Comparison of ENCODE assay signal across 14 mouse cellular contexts in the genomic region with DNA sequence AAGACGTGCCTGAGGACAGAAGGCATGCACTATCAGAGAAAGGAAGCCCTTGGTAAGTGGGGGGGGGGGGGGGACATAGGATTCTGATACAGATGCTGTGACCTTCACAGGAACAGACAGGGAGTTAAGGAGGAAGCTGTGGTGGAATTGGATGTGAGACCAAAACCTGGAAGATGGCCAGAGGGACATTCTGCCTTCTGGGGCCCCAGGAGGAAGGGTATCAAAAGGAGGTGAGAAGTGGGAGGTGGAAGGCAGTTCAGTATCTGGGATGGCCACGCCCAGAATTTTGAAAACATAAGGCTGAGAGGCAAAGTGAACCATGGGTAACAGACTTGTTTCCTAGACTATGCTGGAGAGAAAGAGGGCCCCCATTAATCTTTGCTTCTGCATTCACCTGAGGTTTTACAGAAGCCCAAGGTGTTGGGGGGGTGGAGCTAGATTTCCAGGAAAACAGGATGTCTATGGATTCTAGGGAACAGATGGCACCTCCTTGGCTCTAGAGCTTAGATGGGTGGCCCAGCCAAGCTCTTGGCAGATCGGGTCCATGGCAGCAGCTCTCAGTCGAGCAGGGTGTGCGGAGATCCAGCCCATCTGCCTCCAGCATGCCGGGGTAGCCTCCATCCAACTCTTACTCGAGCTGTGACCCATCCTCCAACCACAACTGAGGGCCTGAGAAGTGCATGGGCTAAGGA. TPM values are rescaled to one million over a fixed set of nuclear protein-coding genes. Genes with fewer than 3 reads are reported as not detected.
A peak's percentile ranks its signal among the peaks of the same experiment; 100 is the strongest.
DNase-seq lines count a peak whose midpoint lies in the region; ATAC-seq and TF ChIP-seq lines count a peak whose summit lies in the region.
"Had no signal": no experiment of that assay in that cellular context is flagged by ENCODE, and none has a peak within 500 bp of the region (broad histone marks: within the 10 kb centered on the region; RNA-seq: fewer than 3 reads in every experiment).

No protein-coding gene starts in this region.

- TF ChIP-seq CTCF in heart, adult 2 months (IDR thresholded peaks at IDR 0.05), result no peak

- intact Hi-C loops in left cerebral cortex, postnatal 4 days (cut with DNase I), result no loop called here
- intact Hi-C loops in heart, adult 2 months (cut with DNase I), result no loop called here

- peak; percentile 48; the same call in 1 of the 2 replicates for ATAC-seq in forebrain, embryonic 13.5 days
- ATAC-seq in forebrain, embryonic 11.5 days (replicated peaks; ENCODE audit: low FRiP score), result no peak
- ATAC-seq in cerebellum, adult (ENCODE audit: insufficient number of reproducible peaks, low FRiP score, low TSS enrichment), result peak; percentile 90
- ATAC-seq in intestine, embryonic 15.5 days, result no peak
- ATAC-seq: activated CD4-positive, CD25-positive, alpha-beta regulatory T cell, adult 4 months had no signal

- H3K9ac ChIP-seq in forebrain, embryonic 13.5 days, result no peak overlapping the region
- H3K9ac ChIP-seq in forebrain, embryonic 11.5 days (ENCODE audit: low read length), result no peak overlapping the region
- no peak overlapping the region for H3K9ac ChIP-seq in heart, adult 2 months (ENCODE audit: low read depth, low read length)
- H3K9ac ChIP-seq in intestine, embryonic 15.5 days, result no peak overlapping the region
- H3K9ac ChIP-seq: lung, embryonic 15.5 days had no signal

- no peaks in the 10 kb centered on the region for H3K79me2 ChIP-seq in heart, adult 2 months (replicated peaks; ENCODE audit: control insufficient read depth, insufficient read depth, low read length)

- H3K4me3 ChIP-seq in forebrain, embryonic 13.5 days, result no peak overlapping the region
- no peak overlapping the region for H3K4me3 ChIP-seq in forebrain, embryonic 11.5 days (ENCODE audit: low read depth, low read length)
- no peak overlapping the region for H3K4me3 ChIP-seq in heart, adult 2 months
- H3K4me3 ChIP-seq in intestine, embryonic 15.5 days (replicated peaks), result no peak overlapping the region
- H3K4me3 ChIP-seq: lung, embryonic 15.5 days; midbrain, embryonic 10.5 days had no signal

- no peaks in the 10 kb centered on the region for H3K27me3 ChIP-seq in forebrain, embryonic 13.5 days
- no peaks in the 10 kb centered on the region for H3K27me3 ChIP-seq in forebrain, embryonic 11.5 days (ENCODE audit: control insufficient read depth, insufficient read depth, low read length)
- H3K27me3 ChIP-seq in heart, adult 2 months (ENCODE audit: control insufficient read depth, insufficient read depth, low read length), result no peaks in the 10 kb centered on the region
- no peaks in the 10 kb centered on the region for H3K27me3 ChIP-seq in intestine, embryonic 15.5 days (replicated peaks)
- H3K27me3 ChIP-seq: lung, embryonic 15.5 days had no signal

- TF ChIP-seq POLR2A in heart, adult 2 months (IDR thresholded peaks at IDR 0.05; ENCODE audit: insufficient read depth, low read depth, low read length), result no peak

- H3K36me3 ChIP-seq in forebrain, embryonic 13.5 days (ENCODE audit: poor library complexity, severe bottlenecking), result no peaks in the 10 kb centered on the region
- no peaks in the 10 kb centered on the region for H3K36me3 ChIP-seq in forebrain, embryonic 11.5 days (ENCODE audit: control insufficient read depth, insufficient read depth, low read length)
- no peaks in the 10 kb centered on the region for H3K36me3 ChIP-seq in heart, adult 2 months (ENCODE audit: control insufficient read depth, insufficient read depth, low read length)
- no peaks in the 10 kb centered on the region for H3K36me3 ChIP-seq in intestine, embryonic 15.5 days
- H3K36me3 ChIP-seq: lung, embryonic 15.5 days; midbrain, embryonic 10.5 days had no signal

- TF ChIP-seq EP300 in heart, adult 2 months (IDR thresholded peaks at IDR 0.05; ENCODE audit: insufficient read depth, low read depth, low read length), result no peak

- no peak overlapping the region for H3K27ac ChIP-seq in forebrain, embryonic 13.5 days
- H3K27ac ChIP-seq in forebrain, embryonic 11.5 days (ENCODE audit: low read depth, low read length), result no peak overlapping the region
- H3K27ac ChIP-seq in heart, adult 2 months, result no peak overlapping the region
- no peak overlapping the region for H3K27ac ChIP-seq in intestine, embryonic 15.5 days
- H3K27ac ChIP-seq: kidney, postnatal 0 days; lung, embryonic 15.5 days; midbrain, embryonic 10.5 days had no signal

- no peak overlapping the region for H3K4me2 ChIP-seq in forebrain, embryonic 13.5 days
- no peak overlapping the region for H3K4me2 ChIP-seq in forebrain, embryonic 11.5 days (ENCODE audit: low read depth, low read length, severe bottlenecking)
- H3K4me2 ChIP-seq in intestine, embryonic 15.5 days (replicated peaks), result no peak overlapping the region
- H3K4me2 ChIP-seq: lung, embryonic 15.5 days had no signal

- WGBS in forebrain, embryonic 13.5 days, result 78% methylated on average over 7 of the region's 7 CpGs
- WGBS in forebrain, embryonic 11.5 days, result 83% methylated on average over 7 of the region's 7 CpGs
- 85% methylated on average over 7 of the region's 7 CpGs for WGBS in heart, adult 2 months
- WGBS in intestine, embryonic 15.5 days, result 83% methylated on average over 7 of the region's 7 CpGs

- no peak for DNase-seq in forebrain, embryonic 11.5 days (ENCODE audit: low spot score)
- DNase-seq in left cerebral cortex, postnatal 4 days, result peak; percentile 84
- DNase-seq in left cerebral cortex, adult 9 months (ENCODE audit: low spot score in 2 of 2), result no peak
- DNase-seq in cerebellum, postnatal 25 days, result peak; percentile 90 to 91
- DNase-seq in heart, adult 2 months, result no peak
- DNase-seq: right cerebral cortex, postnatal 25 days; thymus, postnatal 36 days had no signal

- H3K4me1 ChIP-seq in forebrain, embryonic 13.5 days, result peaks cover 49% of the 10 kb centered on the region
- H3K4me1 ChIP-seq in forebrain, embryonic 11.5 days (replicated peaks; ENCODE audit: control insufficient read depth, insufficient read depth, low read length), result peaks cover 12% of the 10 kb centered on the region
- H3K4me1 ChIP-seq in heart, adult 2 months (ENCODE audit: control insufficient read depth, insufficient read depth, low read length), result peaks cover 3% of the 10 kb centered on the region; the same call in 1 of the 2 replicates
- H3K4me1 ChIP-seq in intestine, embryonic 15.5 days (replicated peaks), result no peaks in the 10 kb centered on the region
- H3K4me1 ChIP-seq: lung, embryonic 15.5 days had no signal

- H3K9me3 ChIP-seq in forebrain, embryonic 13.5 days (replicated peaks), result no peaks in the 10 kb centered on the region
- no peaks in the 10 kb centered on the region for H3K9me3 ChIP-seq in forebrain, embryonic 11.5 days (ENCODE audit: control insufficient read depth, low read length)
- no peaks in the 10 kb centered on the region for H3K9me3 ChIP-seq in intestine, embryonic 15.5 days
- H3K9me3 ChIP-seq: lung, embryonic 15.5 days; midbrain, embryonic 10.5 days had no signal

RNA-seq across cellular contexts. Expression of gene Nav1, which starts 2.6 kb away (rescaled TPM):
- 30.6 and 33.3 TPM in 2 replicates for polyA plus RNA-seq in forebrain, embryonic 13.5 days (2015; fragmentation: Nextera tagmentation; extraction: Ambion mirVana)
- polyA plus RNA-seq in forebrain, embryonic 11.5 days (2014; fragmentation: Nextera tagmentation; extraction: Ambion mirVana), result 23.4 and 26.9 TPM in 2 replicates
- total RNA-seq in left cerebral cortex, postnatal 4 days (2021), result 100 to 1,000 TPM; 232 to 237 TPM
- total RNA-seq in heart, adult 2 months (2021), result 10 to 100 TPM; 19.1 to 20.7 TPM
- 15.2 and 16.8 TPM in 2 replicates for polyA plus RNA-seq in heart, adult 2 months (2012; rRNA removed)
- polyA plus RNA-seq in intestine, embryonic 15.5 days (2015; fragmentation: Nextera tagmentation; extraction: Ambion mirVana), result 11.5 and 12.5 TPM in 2 replicates

Comparison
In these comparisons a context has a peak if more than half of its experiments do, and no peak if none do; other contexts are left out.
1. ATAC-seq: peak in forebrain, embryonic 13.5 days (single experiment) and cerebellum, adult (single experiment); none in forebrain, embryonic 11.5 days (single experiment) and intestine, embryonic 15.5 days (single experiment).
2. DNase-seq: peak in left cerebral cortex, postnatal 4 days (single experiment) and cerebellum, postnatal 25 days (2 of 2); none in forebrain, embryonic 11.5 days (single experiment), left cerebral cortex, adult 9 months (0 of 2) and heart, adult 2 months (0 of 2).